Mouse (Mus musculus) kidney, embryonic 16.5 days (tissue): ENCODE measurements around the gene Kcnip3. TPM values are rescaled to one million over a fixed set of nuclear protein-coding genes. Genes with fewer than 3 reads are reported as not detected.

ENCODE experiments used
- ATAC-seq: fragments of 200-750 bp; cut with Nextera tagmentation; 2 replicates; pipeline ENCODE4 v1.8.0; 2017; ENCODE audit warnings: moderate TSS enrichment; ENCODE audit not compliant: low FRiP score, low TSS enrichment
- H3K27ac ChIP-seq: fragments of 300-500 bp; sonication (generic); 2 replicates; pipeline ENCODE4 v1.5.1; 2014; ENCODE audit warnings: low read length
- H3K27me3 ChIP-seq: fragments of 300-500 bp; sonication (generic); 2 replicates; pipeline ENCODE4 v1.6.1; 2014; ENCODE audit warnings: low read length, control low read depth, mixed read lengths; ENCODE audit not compliant: insufficient read depth
- H3K36me3 ChIP-seq: fragments of 300-500 bp; sonication (generic); 2 replicates; pipeline ENCODE4 v1.6.1; 2014; ENCODE audit warnings: low read length, control low read depth, mixed read lengths; ENCODE audit not compliant: insufficient read depth
- H3K4me1 ChIP-seq: fragments of 300-500 bp; sonication (generic); 2 replicates; pipeline ENCODE4 v1.6.1; 2014; ENCODE audit warnings: low read length, control low read depth, mixed read lengths; ENCODE audit not compliant: insufficient read depth
- H3K4me2 ChIP-seq: fragments of 300-500 bp; sonication (generic); replicated peaks from 2 replicates; pipeline ENCODE4 v1.6.1; 2014; ENCODE audit warnings: low read depth, low read length
- H3K4me3 ChIP-seq: fragments of 300-500 bp; sonication (generic); 2 replicates; pipeline ENCODE4 v1.5.1; 2014; ENCODE audit warnings: mild to moderate bottlenecking, low read length
- H3K9ac ChIP-seq: fragments of 300-500 bp; sonication (generic); replicated peaks from 2 replicates; pipeline ENCODE4 v1.6.1; 2014; ENCODE audit warnings: low read length
- H3K9me3 ChIP-seq: fragments of 300-500 bp; sonication (generic); 2 replicates; pipeline ENCODE4 v1.6.1; 2016; ENCODE audit warnings: low read length, control low read depth
- WGBS: fragments of 180-500 bp; shearing (Covaris S2); extraction: QIAGEN DNeasy Blood & Tissue Kit; methylation state at CpG from one replicate; pipeline ENCODE4 v1.1.7; 2014; 5-methylcytosine and 5-hydroxymethylcytosine counted together
- polyA plus RNA-seq: library from polyadenylated mRNA; unstranded; fragments of >200 nt; fragmentation: Nextera tagmentation; extraction: Ambion mirVana; gene quantifications from 2 replicates; pipeline ENCODE4 v1.2.1, GENCODE M21; 2015

The Kcnip3 gene
- polyA plus RNA-seq, 1 experiment from 2014 or later, result 3.4 TPM

- no peak for ATAC-seq
Observed at GRCm38 (mm10) chr2:127506131-127506632, 15.7 kb downstream of the Kcnip3 start.

GRCm38 (mm10) chr2:127505196-127505595, 16.7 kb downstream of the Kcnip3 start:
- Histone ChIP-seq H3K4me3 (no peak overlapping the region), H3K27me3 (no peaks in the 10 kb centered on the region), H3K36me3 (no peaks in the 10 kb centered on the region), H3K9me3 (no peaks in the 10 kb centered on the region), H3K4me1 (peaks cover 3% of the 10 kb centered on the region; the same call in 1 of the 2 replicates), H3K4me2 (no peak overlapping the region), H3K9ac (no peak overlapping the region), H3K27ac (no peak overlapping the region)
- WGBS, result 50% methylated on average over 4 of the region's 4 CpGs
- no peak for ATAC-seq

More at GRCm38 (mm10) chr2:127506131-127506632, 15.7 kb downstream of the Kcnip3 start:
- H3K4me2 ChIP-seq, result no peak overlapping the region
- no peak overlapping the region for H3K27ac ChIP-seq
- 88% methylated on average over 6 of the region's 6 CpGs for WGBS
- H3K4me3 ChIP-seq, result no peak overlapping the region
- H3K9me3 ChIP-seq, result no peaks in the 10 kb centered on the region
- no peak overlapping the region for H3K9ac ChIP-seq
- peaks cover 13% of the 10 kb centered on the region for H3K4me1 ChIP-seq
- no peaks in the 10 kb centered on the region for H3K36me3 ChIP-seq
- H3K27me3 ChIP-seq, result no peaks in the 10 kb centered on the region

- H3K4me3 ChIP-seq, result no peak overlapping the region
- no peaks in the 10 kb centered on the region for H3K9me3 ChIP-seq
- no peak overlapping the region for H3K27ac ChIP-seq
- H3K9ac ChIP-seq, result no peak overlapping the region
- 59% methylated on average over 8 of the region's 8 CpGs for WGBS
- ATAC-seq, result no peak
- H3K4me2 ChIP-seq, result no peak overlapping the region
- H3K27me3 ChIP-seq, result no peaks in the 10 kb centered on the region
- peaks cover 3% of the 10 kb centered on the region; the same call in 1 of the 2 replicates for H3K4me1 ChIP-seq
- no peaks in the 10 kb centered on the region for H3K36me3 ChIP-seq
Observed at GRCm38 (mm10) chr2:127503751-127504549, 17.9 kb downstream of the Kcnip3 start.

GRCm38 (mm10) chr2:127501061-127501460, 20.8 kb downstream of the Kcnip3 start:
- no peaks in the 10 kb centered on the region for H3K36me3 ChIP-seq
- no peaks in the 10 kb centered on the region for H3K4me1 ChIP-seq
- no peaks in the 10 kb centered on the region for H3K27me3 ChIP-seq
- 53% methylated on average over 7 of the region's 7 CpGs for WGBS
- H3K4me3 ChIP-seq, result no peak overlapping the region
- H3K9ac ChIP-seq, result no peak overlapping the region
- no peaks in the 10 kb centered on the region for H3K9me3 ChIP-seq
- no peak overlapping the region for H3K27ac ChIP-seq
- ATAC-seq, result no peak
- no peak overlapping the region for H3K4me2 ChIP-seq

DNA sequence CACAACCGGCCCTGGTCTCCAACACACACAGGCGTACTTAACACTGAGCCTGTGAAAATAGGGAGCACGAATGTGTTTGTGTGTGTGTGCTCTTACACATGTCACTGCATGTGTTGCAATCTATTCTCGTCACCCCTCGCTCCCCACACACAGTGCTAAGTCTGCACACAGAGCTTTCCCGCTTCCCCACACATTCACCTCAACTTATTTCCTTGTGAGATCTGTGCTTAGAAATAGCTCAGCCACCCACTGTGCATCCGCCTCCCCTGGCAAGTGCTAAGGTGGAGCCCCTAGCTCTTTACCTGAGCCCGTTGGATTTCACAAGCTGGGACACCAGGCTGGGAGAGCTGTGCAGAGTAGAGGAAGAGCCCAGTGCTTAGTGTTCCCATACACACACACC, 23.1 kb downstream of the Kcnip3 start:
- no peaks in the 10 kb centered on the region for H3K9me3 ChIP-seq
- 83% methylated on average over 8 of the region's 8 CpGs for WGBS

DNA sequence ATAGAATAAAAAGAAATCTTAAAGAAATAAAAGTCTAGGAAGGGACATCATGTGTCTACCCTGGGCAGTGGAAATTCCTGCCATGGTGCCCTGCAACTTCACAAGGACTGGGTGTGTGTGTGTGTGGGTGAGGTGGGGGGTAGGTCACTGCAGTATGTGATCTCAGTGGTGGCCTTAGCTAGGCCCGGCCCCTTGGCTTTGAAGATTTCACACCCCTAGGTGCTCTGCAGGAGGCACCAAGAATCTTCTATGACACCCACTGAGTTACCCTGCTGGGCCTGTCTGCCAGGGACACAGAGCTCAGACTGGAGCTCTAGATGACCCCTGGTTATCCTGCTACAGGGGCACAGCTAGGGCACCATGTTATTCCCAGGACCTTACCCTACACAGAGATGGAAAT, 25.6 kb downstream of the Kcnip3 start:
- no peak for ATAC-seq
- H3K9me3 ChIP-seq, result no peaks in the 10 kb centered on the region
- WGBS, result 57% methylated on average over 1 of the region's 1 CpGs
- no peak overlapping the region for H3K4me3 ChIP-seq
- no peak overlapping the region for H3K9ac ChIP-seq
- H3K27me3 ChIP-seq, result no peaks in the 10 kb centered on the region
- no peak overlapping the region for H3K4me2 ChIP-seq
- no peaks in the 10 kb centered on the region for H3K4me1 ChIP-seq
- no peak overlapping the region for H3K27ac ChIP-seq
- no peaks in the 10 kb centered on the region for H3K36me3 ChIP-seq

More for the DNA sequence above, 23.1 kb downstream of the Kcnip3 start:
- Histone ChIP-seq H3K27me3 (no peaks in the 10 kb centered on the region), H3K27ac (no peak overlapping the region), H3K36me3 (no peaks in the 10 kb centered on the region), H3K9ac (no peak overlapping the region), H3K4me1 (no peaks in the 10 kb centered on the region), H3K4me3 (no peak overlapping the region), H3K4me2 (no peak overlapping the region)
- no peak for ATAC-seq

GRCm38 (mm10) chr2:127484476-127485170, 37.3 kb downstream of the Kcnip3 start:
- H3K4me3 ChIP-seq, result peak overlapping the region; percentile 30
- WGBS, result 8% methylated on average over 19 of the region's 19 CpGs
- H3K4me2 ChIP-seq, result peak overlapping the region; percentile 55
- peaks cover 58% of the 10 kb centered on the region for H3K27me3 ChIP-seq
- H3K9me3 ChIP-seq, result no peaks in the 10 kb centered on the region
- peak; percentile 56 for ATAC-seq
- H3K36me3 ChIP-seq, result no peaks in the 10 kb centered on the region
- peaks cover 34% of the 10 kb centered on the region for H3K4me1 ChIP-seq
- 0 out of 2 replicates have a peak overlapping the region, but pooled peaks have one; percentile 31 for H3K9ac ChIP-seq
- no peak overlapping the region for H3K27ac ChIP-seq

GRCm38 (mm10) chr2:127483001-127483400, 38.9 kb downstream of the Kcnip3 start:
- under 1% methylated on average over 21 of the region's 21 CpGs for WGBS
- Histone ChIP-seq H3K27ac (peak overlapping the region; percentile 13; the same call in 1 of the 2 replicates), H3K27me3 (peaks cover 58% of the 10 kb centered on the region), H3K4me3 (peak overlapping the region; percentile 66), H3K36me3 (no peaks in the 10 kb centered on the region), H3K4me1 (peaks cover 34% of the 10 kb centered on the region), H3K9me3 (no peaks in the 10 kb centered on the region), H3K9ac (peak overlapping the region; percentile 65), H3K4me2 (peak overlapping the region; percentile 95)
- peak; percentile 30; the same call in 1 of the 2 replicates for ATAC-seq

GRCm38 (mm10) chr2:127482533-127482911, 39.4 kb downstream of the Kcnip3 start:
- H3K9ac ChIP-seq, result peak overlapping the region; percentile 65
- peaks cover 34% of the 10 kb centered on the region for H3K4me1 ChIP-seq
- H3K9me3 ChIP-seq, result no peaks in the 10 kb centered on the region
- H3K27ac ChIP-seq, result peak overlapping the region; percentile 13; the same call in 1 of the 2 replicates
- H3K4me2 ChIP-seq, result peak overlapping the region; percentile 95
- WGBS, result 1% methylated on average over 19 of the region's 21 CpGs
- peak; percentile 92 for ATAC-seq
- no peaks in the 10 kb centered on the region for H3K36me3 ChIP-seq
- peaks cover 58% of the 10 kb centered on the region for H3K27me3 ChIP-seq
- peak overlapping the region; percentile 66 for H3K4me3 ChIP-seq
